Mouse (Mus musculus): ENCODE results near the gene Ckap4. TPM values are rescaled to one million over a fixed set of nuclear protein-coding genes. Genes with fewer than 3 reads are reported as not detected.
"Not testable (repeated sequence)": the region's sequence is repeated elsewhere in the genome, so short reads cannot be mapped to it uniquely, and the experiment has no call there.

The Ckap4 gene
- polyA plus RNA-seq, 1 experiment: 58.8 TPM

DNA sequence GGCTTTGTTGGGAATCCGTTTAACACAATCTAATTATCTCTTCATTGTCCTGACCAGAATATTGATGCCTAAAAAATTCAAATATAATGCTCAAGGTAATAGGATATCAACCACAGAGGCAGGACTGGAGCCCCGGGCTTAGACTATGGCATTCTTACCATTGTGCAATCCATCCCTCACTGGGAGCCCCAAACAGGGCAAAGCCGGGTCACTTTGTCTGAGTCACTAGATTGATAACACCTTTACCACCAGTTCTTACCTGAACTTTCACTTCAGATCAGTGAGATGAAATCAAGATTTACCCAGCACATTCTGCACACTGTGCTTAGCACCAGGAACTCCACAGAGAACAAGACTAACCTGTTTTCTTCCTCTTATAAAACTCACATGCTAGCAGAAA is 50.3 kb downstream of the Ckap4 start:
- H3K4me3 ChIP-seq: no peak overlapping the region
- no peak for TF ChIP-seq REST (IDR thresholded peaks at IDR 0.05; ENCODE audit: insufficient read depth, insufficient read length)
- TF ChIP-seq SRF (IDR thresholded peaks at IDR 0.05; ENCODE audit: control insufficient read depth, insufficient read length, low read depth): no peak
- TF ChIP-seq MAX (IDR thresholded peaks at IDR 0.05; ENCODE audit: low read depth): no peak
- TF ChIP-seq POLR2A (IDR thresholded peaks at IDR 0.05; ENCODE audit: insufficient read length, low read depth): no peak
- no peak for TF ChIP-seq MYOG (IDR thresholded peaks at IDR 0.05; ENCODE audit: control insufficient read depth in 1 of 3, insufficient read depth in 1 of 3, insufficient read length in 2 of 3, low read depth in 2 of 3)
- no peak for TF ChIP-seq MYOD1 (IDR thresholded peaks at IDR 0.05; ENCODE audit: control insufficient read depth in 1 of 3, insufficient read length in 2 of 3, low read depth in 2 of 3)
- no peak for TF ChIP-seq USF1 (IDR thresholded peaks at IDR 0.05; ENCODE audit: low read depth)
- TF ChIP-seq CEBPB (IDR thresholded peaks at IDR 0.05; ENCODE audit: insufficient read depth, poor library complexity, severe bottlenecking): no peak
- TF ChIP-seq TCF3 (IDR thresholded peaks at IDR 0.05; ENCODE audit: insufficient read length, low read depth): no peak
- no peak for TF ChIP-seq POLR2AphosphoS2 (IDR thresholded peaks at IDR 0.05; ENCODE audit: insufficient read length, low read depth)
- TF ChIP-seq TCF12 (IDR thresholded peaks at IDR 0.05; ENCODE audit: insufficient read depth, poor library complexity, severe bottlenecking): no peak
- TF ChIP-seq E2F4 (IDR thresholded peaks at IDR 0.05; ENCODE audit: insufficient read depth): no peak
- H3K4me2 ChIP-seq (ENCODE audit: low read depth): no peak overlapping the region
- H3K27me3 ChIP-seq (ENCODE audit: control insufficient read depth, insufficient read depth, insufficient read length): no peaks in the 10 kb centered on the region
- H3K36me3 ChIP-seq (ENCODE audit: control insufficient read depth, insufficient read depth): no peaks in the 10 kb centered on the region
- H3ac ChIP-seq (ENCODE audit: control insufficient read depth, insufficient read length): no peak overlapping the region
- no peaks in the 10 kb centered on the region for H3K79me2 ChIP-seq (ENCODE audit: control insufficient read depth, insufficient read depth)

GRCm38 (mm10) chr10:84483069-84483468 is 50.8 kb downstream of the Ckap4 start:
- Histone ChIP-seq H3K79me2 (ENCODE audit: control insufficient read depth, insufficient read depth) (no peaks in the 10 kb centered on the region), H3K4me3 (no peak overlapping the region), H3K4me2 (ENCODE audit: low read depth) (no peak overlapping the region), H3ac (ENCODE audit: control insufficient read depth, insufficient read length) (no peak overlapping the region), H3K36me3 (ENCODE audit: control insufficient read depth, insufficient read depth) (no peaks in the 10 kb centered on the region), H3K27me3 (ENCODE audit: control insufficient read depth, insufficient read depth, insufficient read length) (no peaks in the 10 kb centered on the region)
- TF ChIP-seq MAX (IDR thresholded peaks at IDR 0.05; ENCODE audit: low read depth) (no peak), POLR2AphosphoS2 (IDR thresholded peaks at IDR 0.05; ENCODE audit: insufficient read length, low read depth) (no peak), POLR2A (IDR thresholded peaks at IDR 0.05; ENCODE audit: insufficient read length, low read depth) (no peak), REST (IDR thresholded peaks at IDR 0.05; ENCODE audit: insufficient read depth, insufficient read length) (no peak), SRF (IDR thresholded peaks at IDR 0.05; ENCODE audit: control insufficient read depth, insufficient read length, low read depth) (no peak), CEBPB (IDR thresholded peaks at IDR 0.05; ENCODE audit: insufficient read depth, poor library complexity, severe bottlenecking) (no peak), E2F4 (IDR thresholded peaks at IDR 0.05; ENCODE audit: insufficient read depth) (no peak), USF1 (IDR thresholded peaks at IDR 0.05; ENCODE audit: low read depth) (no peak), TCF12 (IDR thresholded peaks at IDR 0.05; ENCODE audit: insufficient read depth, poor library complexity, severe bottlenecking) (no peak), TCF3 (IDR thresholded peaks at IDR 0.05; ENCODE audit: insufficient read length, low read depth) (no peak), MYOG (IDR thresholded peaks at IDR 0.05; ENCODE audit: control insufficient read depth in 1 of 3, insufficient read depth in 1 of 3, insufficient read length in 2 of 3, low read depth in 2 of 3) (no peak), MYOD1 (IDR thresholded peaks at IDR 0.05; ENCODE audit: control insufficient read depth in 1 of 3, insufficient read length in 2 of 3, low read depth in 2 of 3) (no peak)

GRCm38 (mm10) chr10:84482418-84482817 is 51.4 kb downstream of the Ckap4 start:
- H3K4me3 ChIP-seq; H3ac ChIP-seq (ENCODE audit: control insufficient read depth, insufficient read length); H3K27me3 ChIP-seq (ENCODE audit: control insufficient read depth, insufficient read depth, insufficient read length); H3K79me2 ChIP-seq (ENCODE audit: control insufficient read depth, insufficient read depth); H3K4me2 ChIP-seq (ENCODE audit: low read depth); H3K36me3 ChIP-seq (ENCODE audit: control insufficient read depth, insufficient read depth): not testable (repeated sequence)

DNA sequence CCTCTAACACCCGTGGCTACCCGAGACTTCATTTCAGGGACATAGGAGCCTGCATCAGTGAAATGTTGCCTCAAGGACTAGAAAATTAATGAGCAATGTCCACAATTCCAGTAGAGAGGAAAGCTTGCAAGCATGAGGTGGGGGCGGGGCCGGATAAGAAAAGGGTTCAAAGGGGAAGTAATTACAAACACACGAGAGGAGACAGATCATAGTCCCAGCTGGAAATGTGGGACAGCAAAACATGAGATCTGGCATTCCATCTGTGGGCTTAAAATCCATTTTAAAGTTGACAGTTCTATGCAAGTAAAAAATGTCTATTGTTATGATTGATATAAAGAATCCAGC is 52.6 kb downstream of the Ckap4 start:
- Histone ChIP-seq H3K79me2 (ENCODE audit: control insufficient read depth, insufficient read depth) (no peaks in the 10 kb centered on the region), H3K36me3 (ENCODE audit: control insufficient read depth, insufficient read depth) (no peaks in the 10 kb centered on the region), H3K4me3 (no peak overlapping the region), H3K4me2 (ENCODE audit: low read depth) (peak overlapping the region; percentile 57), H3K27me3 (ENCODE audit: control insufficient read depth, insufficient read depth, insufficient read length) (no peaks in the 10 kb centered on the region), H3ac (ENCODE audit: control insufficient read depth, insufficient read length) (no peak overlapping the region)
- TF ChIP-seq MAX (IDR thresholded peaks at IDR 0.05; ENCODE audit: low read depth) (no peak), POLR2A (IDR thresholded peaks at IDR 0.05; ENCODE audit: insufficient read length, low read depth) (no peak), REST (IDR thresholded peaks at IDR 0.05; ENCODE audit: insufficient read depth, insufficient read length) (no peak), CEBPB (IDR thresholded peaks at IDR 0.05; ENCODE audit: insufficient read depth, poor library complexity, severe bottlenecking) (no peak), TCF12 (IDR thresholded peaks at IDR 0.05; ENCODE audit: insufficient read depth, poor library complexity, severe bottlenecking) (no peak), MYOD1 (IDR thresholded peaks at IDR 0.05; ENCODE audit: control insufficient read depth in 1 of 3, insufficient read length in 2 of 3, low read depth in 2 of 3) (no peak), SRF (IDR thresholded peaks at IDR 0.05; ENCODE audit: control insufficient read depth, insufficient read length, low read depth) (no peak), E2F4 (IDR thresholded peaks at IDR 0.05; ENCODE audit: insufficient read depth) (no peak), MYOG (IDR thresholded peaks at IDR 0.05; ENCODE audit: control insufficient read depth in 1 of 3, insufficient read depth in 1 of 3, insufficient read length in 2 of 3, low read depth in 2 of 3) (no peak), TCF3 (IDR thresholded peaks at IDR 0.05; ENCODE audit: insufficient read length, low read depth) (no peak), USF1 (IDR thresholded peaks at IDR 0.05; ENCODE audit: low read depth) (no peak), POLR2AphosphoS2 (IDR thresholded peaks at IDR 0.05; ENCODE audit: insufficient read length, low read depth) (no peak)

DNA sequence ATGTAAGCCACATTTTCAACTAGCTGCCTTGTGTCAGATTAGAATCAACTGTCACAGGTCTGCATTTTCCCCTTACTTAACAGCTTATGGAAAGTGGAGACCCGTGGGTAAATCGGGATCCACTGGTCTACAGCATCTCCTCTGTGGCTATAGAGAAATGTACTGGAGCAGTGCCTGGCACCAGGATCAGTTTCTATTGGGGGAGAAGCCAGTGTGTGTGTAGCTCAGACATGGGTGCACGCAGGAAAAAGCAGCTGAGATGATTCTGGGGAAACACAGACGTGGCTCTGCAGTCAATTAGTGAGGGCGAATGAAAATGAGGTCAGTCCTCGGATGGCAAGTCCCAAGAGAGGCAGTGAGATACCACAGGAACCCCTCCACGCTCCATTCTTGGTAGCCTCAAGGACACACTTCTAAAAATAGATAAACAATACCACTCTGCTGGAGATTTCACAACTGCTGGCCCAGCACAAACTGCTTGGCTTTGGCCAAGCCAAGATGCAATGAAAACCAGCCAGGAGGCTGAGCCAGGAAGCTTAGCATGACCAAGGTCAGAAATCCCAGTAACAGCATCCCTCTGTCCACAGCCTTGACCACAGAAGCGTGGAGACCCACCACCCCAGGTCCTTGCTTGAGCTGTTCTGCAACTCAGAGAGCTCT is 53.1 kb downstream of the Ckap4 start:
- Histone ChIP-seq H3K4me3 (no peak overlapping the region), H3K36me3 (ENCODE audit: control insufficient read depth, insufficient read depth) (no peaks in the 10 kb centered on the region), H3ac (ENCODE audit: control insufficient read depth, insufficient read length) (no peak overlapping the region), H3K4me2 (ENCODE audit: low read depth) (peak overlapping the region; percentile 57), H3K27me3 (ENCODE audit: control insufficient read depth, insufficient read depth, insufficient read length) (no peaks in the 10 kb centered on the region), H3K79me2 (ENCODE audit: control insufficient read depth, insufficient read depth) (no peaks in the 10 kb centered on the region)
- TF ChIP-seq MYOD1 (IDR thresholded peaks at IDR 0.05; ENCODE audit: control insufficient read depth in 1 of 3, insufficient read length in 2 of 3, low read depth in 2 of 3): peak in 1 of 3 experiments; percentile 7
- peak; percentile 91 for TF ChIP-seq CEBPB (IDR thresholded peaks at IDR 0.05; ENCODE audit: insufficient read depth, poor library complexity, severe bottlenecking)
- TF ChIP-seq USF1 (IDR thresholded peaks at IDR 0.05; ENCODE audit: low read depth): no peak

All from myocyte (in vitro differentiated cells).